Mouse (Mus musculus) embryonic fibroblast, embryonic 13.5 days (primary cell): ENCODE measurements around the gene Klk4.

ENCODE experiments used
- CTCF ChIP-seq: IDR thresholded peaks from 2 replicates; pipeline ENCODE4 v1.5.1; 2011; ENCODE audit warnings: mild to moderate bottlenecking, control low read depth, low read length, moderate library complexity, borderline replicate concordance; ENCODE audit not compliant: insufficient read depth
- POLR2A ChIP-seq: IDR thresholded peaks from 2 replicates; pipeline ENCODE4 v1.6.1; 2011; ENCODE audit warnings: low read depth, mild to moderate bottlenecking, control low read depth, low read length, moderate library complexity

DNA sequence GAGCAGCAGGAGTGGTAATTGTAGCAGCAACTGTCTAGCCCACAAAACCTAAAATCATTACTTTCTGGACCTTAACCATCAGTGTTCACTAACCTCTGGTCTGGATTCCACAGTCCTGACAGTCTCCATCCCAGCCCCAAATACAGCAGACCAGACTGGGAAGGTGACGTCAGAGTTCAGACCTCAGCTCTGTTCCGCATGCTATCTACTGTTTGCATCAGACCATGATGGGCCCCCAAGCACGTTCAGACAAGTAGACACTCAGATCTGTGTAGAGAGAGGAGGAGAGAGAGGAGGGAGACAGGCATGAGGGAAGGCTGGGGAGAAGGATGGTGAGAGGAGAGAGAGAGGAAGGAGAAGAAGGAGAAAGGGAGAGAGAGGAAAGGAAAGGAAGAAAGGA lies 10.8 kb downstream of the Klk4 start:
- TF ChIP-seq POLR2A (no peak), CTCF (no peak)
